Comparison of ENCODE assay signal across 8 mouse cellular contexts in genomic region chr12:80691671-80692091, GRCm38 (mm10). TPM values are rescaled to one million over a fixed set of nuclear protein-coding genes. Genes with fewer than 3 reads are reported as not detected.
DNase-seq lines count a peak whose midpoint lies in the region; ATAC-seq and TF ChIP-seq lines count a peak whose summit lies in the region.

No protein-coding gene starts in this region.

- no peaks in the 10 kb centered on the region for H3K9me3 ChIP-seq in forebrain, embryonic 10.5 days
- H3K9me3 ChIP-seq in forebrain, postnatal 0 days (ENCODE audit: low read length) = no peaks in the 10 kb centered on the region
- no peaks in the 10 kb centered on the region for H3K9me3 ChIP-seq in embryonic facial prominence, embryonic 12.5 days
- H3K9me3 ChIP-seq in lung, postnatal 0 days (ENCODE audit: low read length) = no peaks in the 10 kb centered on the region

- H3K4me3 ChIP-seq in forebrain, embryonic 10.5 days = peak overlapping the region; percentile 53
- no peak overlapping the region for H3K4me3 ChIP-seq in forebrain, postnatal 0 days (ENCODE audit: low read depth, low read length)
- no peak overlapping the region for H3K4me3 ChIP-seq in embryonic facial prominence, embryonic 12.5 days
- H3K4me3 ChIP-seq in lung, postnatal 0 days (ENCODE audit: low read depth, low read length) = peak overlapping the region; percentile 38

- H3K36me3 ChIP-seq in forebrain, embryonic 10.5 days (replicated peaks) = no peaks in the 10 kb centered on the region
- H3K36me3 ChIP-seq in forebrain, postnatal 0 days (ENCODE audit: insufficient read depth) = no peaks in the 10 kb centered on the region
- no peaks in the 10 kb centered on the region for H3K36me3 ChIP-seq in embryonic facial prominence, embryonic 12.5 days
- H3K36me3 ChIP-seq in lung, postnatal 0 days (ENCODE audit: insufficient read depth, low read length) = no peaks in the 10 kb centered on the region

- H3K4me1 ChIP-seq in forebrain, embryonic 10.5 days = peaks cover 43% of the 10 kb centered on the region
- H3K4me1 ChIP-seq in forebrain, postnatal 0 days (ENCODE audit: insufficient read depth) = no peaks in the 10 kb centered on the region; the same call in 1 of the 2 replicates
- H3K4me1 ChIP-seq in embryonic facial prominence, embryonic 12.5 days = peaks cover 23% of the 10 kb centered on the region
- H3K4me1 ChIP-seq in lung, postnatal 0 days (ENCODE audit: insufficient read depth, low read depth, low read length) = peaks cover 14% of the 10 kb centered on the region; the same call in 1 of the 2 replicates

- DNase-seq in forebrain, embryonic 10.5 days (ENCODE audit: extremely low spot score, low spot score) = no peak
- DNase-seq in forebrain, postnatal 0 days = no peak
- DNase-seq in kidney, adult 8-10 months = peak; percentile 13 to 19
- DNase-seq in lung, postnatal 0 days (ENCODE audit: low spot score) = peak; percentile 96
- no peak for DNase-seq in ovary, postnatal 14 days (ENCODE audit: low spot score)
- no peak for DNase-seq in urinary bladder, adult 18-20 months (ENCODE audit: low spot score in 2 of 2)
- DNase-seq in adrenal gland, adult 18-20 months (ENCODE audit: low spot score in 2 of 2) = no peak

- 14% methylated on average over 12 of the region's 12 CpGs for WGBS in forebrain, embryonic 10.5 days
- WGBS in forebrain, postnatal 0 days = 16% methylated on average over 12 of the region's 12 CpGs
- WGBS in embryonic facial prominence, embryonic 12.5 days = 5% methylated on average over 12 of the region's 12 CpGs
- WGBS in lung, postnatal 0 days = 16% methylated on average over 12 of the region's 12 CpGs

- TF ChIP-seq CTCF in forebrain, postnatal 0 days (IDR thresholded peaks at IDR 0.05; ENCODE audit: low read depth) = no peak
- no peak for TF ChIP-seq CTCF in lung, postnatal 0 days (IDR thresholded peaks at IDR 0.05)

- H3K4me2 ChIP-seq in forebrain, postnatal 0 days (ENCODE audit: low read depth) = no peak overlapping the region
- H3K4me2 ChIP-seq in embryonic facial prominence, embryonic 12.5 days (replicated peaks) = peak overlapping the region; percentile 66; the same call in 1 of the 2 replicates
- H3K4me2 ChIP-seq in lung, postnatal 0 days (replicated peaks; ENCODE audit: low read depth, low read length) = peak overlapping the region; percentile 66

- peaks cover 63% of the 10 kb centered on the region for H3K27me3 ChIP-seq in forebrain, embryonic 10.5 days (ENCODE audit: poor library complexity, severe bottlenecking)
- H3K27me3 ChIP-seq in forebrain, postnatal 0 days (ENCODE audit: insufficient read depth, low read length) = peaks cover 28% of the 10 kb centered on the region
- peaks cover 47% of the 10 kb centered on the region for H3K27me3 ChIP-seq in embryonic facial prominence, embryonic 12.5 days
- peaks cover 20% of the 10 kb centered on the region; the same call in 1 of the 2 replicates for H3K27me3 ChIP-seq in lung, postnatal 0 days (replicated peaks; ENCODE audit: insufficient read depth, low read length)

- ATAC-seq in forebrain, postnatal 0 days = no peak
- no peak for ATAC-seq in embryonic facial prominence, embryonic 12.5 days (ENCODE audit: insufficient number of reproducible peaks, insufficient read depth, low FRiP score, low TSS enrichment)
- peak; percentile 93 for ATAC-seq in lung, postnatal 0 days

- H3K27ac ChIP-seq in forebrain, embryonic 10.5 days = no peak overlapping the region
- H3K27ac ChIP-seq in forebrain, postnatal 0 days (ENCODE audit: low read depth, low read length) = no peak overlapping the region
- no peak overlapping the region for H3K27ac ChIP-seq in embryonic facial prominence, embryonic 12.5 days
- H3K27ac ChIP-seq in lung, postnatal 0 days (ENCODE audit: low read length) = peak overlapping the region; percentile 90

- peak; percentile 78 for TF ChIP-seq EP300 in lung, postnatal 0 days (IDR thresholded peaks at IDR 0.05)

- H3K9ac ChIP-seq in forebrain, postnatal 0 days = no peak overlapping the region
- no peak overlapping the region for H3K9ac ChIP-seq in embryonic facial prominence, embryonic 12.5 days
- 0 out of 2 replicates have a peak overlapping the region, but pooled peaks have one; percentile 23 for H3K9ac ChIP-seq in lung, postnatal 0 days (replicated peaks; ENCODE audit: low read depth)

RNA-seq across cellular contexts. Expression of gene Plekhd1, which starts 0.7 kb away (rescaled TPM):
- polyA plus RNA-seq in forebrain, embryonic 10.5 days (2016; fragmentation: Nextera tagmentation; extraction: Ambion mirVana) = 0.27 and 0.55 TPM in 2 replicates
- 0.77 and 1.1 TPM in 2 replicates for total RNA-seq in forebrain, postnatal 0 days (2014; rRNA removed)
- polyA plus RNA-seq in forebrain, postnatal 0 days (2015; fragmentation: Nextera tagmentation; extraction: Ambion mirVana) = 0.70 and 1.3 TPM in 2 replicates
- 1.5 and 2.5 TPM in 2 replicates for polyA plus RNA-seq in embryonic facial prominence, embryonic 12.5 days (2016; fragmentation: Nextera tagmentation; extraction: Ambion mirVana)
- polyA plus RNA-seq in lung, postnatal 0 days (2015; fragmentation: Nextera tagmentation; extraction: Ambion mirVana) = 10.4 and 11.6 TPM in 2 replicates
- not detected for total RNA-seq in adrenal gland, adult 18-20 months (2021)

RNA-seq across cellular contexts. Expression of gene Erh, which starts 47.5 kb away (rescaled TPM):
- polyA plus RNA-seq in forebrain, embryonic 10.5 days (2016; fragmentation: Nextera tagmentation; extraction: Ambion mirVana) = 542 and 544 TPM in 2 replicates
- 85.6 and 106 TPM in 2 replicates for total RNA-seq in forebrain, postnatal 0 days (2014; rRNA removed)
- 285 and 329 TPM in 2 replicates for polyA plus RNA-seq in forebrain, postnatal 0 days (2015; fragmentation: Nextera tagmentation; extraction: Ambion mirVana)
- 308 and 329 TPM in 2 replicates for polyA plus RNA-seq in embryonic facial prominence, embryonic 12.5 days (2016; fragmentation: Nextera tagmentation; extraction: Ambion mirVana)
- polyA plus RNA-seq in lung, postnatal 0 days (2015; fragmentation: Nextera tagmentation; extraction: Ambion mirVana) = 104 and 122 TPM in 2 replicates
- 10 to 100 TPM; 41.4 to 54.2 TPM for total RNA-seq in adrenal gland, adult 18-20 months (2021)

RNA-seq across cellular contexts. Expression of gene Slc39a9, which starts 48.0 kb away (rescaled TPM):
- polyA plus RNA-seq in forebrain, embryonic 10.5 days (2016; fragmentation: Nextera tagmentation; extraction: Ambion mirVana) = 28.5 and 31.1 TPM in 2 replicates
- 14.0 and 19.4 TPM in 2 replicates for total RNA-seq in forebrain, postnatal 0 days (2014; rRNA removed)
- polyA plus RNA-seq in forebrain, postnatal 0 days (2015; fragmentation: Nextera tagmentation; extraction: Ambion mirVana) = 15.0 and 20.7 TPM in 2 replicates
- polyA plus RNA-seq in embryonic facial prominence, embryonic 12.5 days (2016; fragmentation: Nextera tagmentation; extraction: Ambion mirVana) = 23.9 and 25.3 TPM in 2 replicates
- 14.9 and 16.6 TPM in 2 replicates for polyA plus RNA-seq in lung, postnatal 0 days (2015; fragmentation: Nextera tagmentation; extraction: Ambion mirVana)
- 10 to 100 TPM; 39.8 to 50.0 TPM for total RNA-seq in adrenal gland, adult 18-20 months (2021)

Comparison
In these comparisons a context has a peak if more than half of its experiments do, and no peak if none do; other contexts are left out.
1. H3K4me3 ChIP-seq: peak in forebrain, embryonic 10.5 days (single experiment) and lung, postnatal 0 days (single experiment); none in forebrain, postnatal 0 days (single experiment) and embryonic facial prominence, embryonic 12.5 days (single experiment).
2. DNase-seq: peak in kidney, adult 8-10 months (2 of 2) and lung, postnatal 0 days (single experiment); none in forebrain, embryonic 10.5 days (single experiment), forebrain, postnatal 0 days (single experiment), ovary, postnatal 14 days (single experiment), urinary bladder, adult 18-20 months (0 of 2) and adrenal gland, adult 18-20 months (0 of 2).